Mouse (Mus musculus) right cerebral cortex, postnatal 4 days (tissue): Measurements from ENCODE around the gene Olfr482.

Source experiments
- DNase-seq: peaks from one replicate; pipeline ENCODE4 v3.0.0-alpha.2; 2022

Gene Olfr482

GRCm38 (mm10) chr7:108097486-108097885, at the start of gene Olfr482:
Gene Olfr482, minus strand, starts transcription at chr7:108097586.
- no peak for DNase-seq

GRCm38 (mm10) chr7:108127349-108127748, 30.0 kb upstream of the Olfr482 start, which contains the start of gene Olfr484:
Gene Olfr484, minus strand, starts transcription at chr7:108127449.
- DNase-seq = no peak

GRCm38 (mm10) chr7:108121416-108121815, 24.0 kb upstream of the Olfr482 start:
- DNase-seq = no peak

- DNase-seq = no peak
Measured at GRCm38 (mm10) chr7:108120681-108121080, 23.3 kb upstream of the Olfr482 start.

GRCm38 (mm10) chr7:108100549-108100948, 3.2 kb upstream of the Olfr482 start, which contains the start of gene Olfr483:
Gene Olfr483, plus strand, starts transcription at chr7:108100849.
- no peak for DNase-seq

- no peak for DNase-seq
Measured at GRCm38 (mm10) chr7:108079555-108079954, 17.8 kb downstream of the Olfr482 start, which contains the start of gene Olfr481. Gene Olfr481, plus strand, starts transcription at chr7:108079855.

- DNase-seq = no peak
Measured at GRCm38 (mm10) chr7:108067246-108067645, 30.1 kb downstream of the Olfr482 start, which contains the start of gene Olfr480. Gene Olfr480, minus strand, starts transcription at chr7:108067346.

GRCm38 (mm10) chr7:108050393-108050792, 47.0 kb downstream of the Olfr482 start, which contains the start of gene Olfr479:
Gene Olfr479, plus strand, starts transcription at chr7:108050693.
- DNase-seq = no peak
